Mouse (Mus musculus) small intestine, adult 2 months (tissue): ENCODE measurements around the gene Cpne5.

ENCODE experiments used
- CTCF ChIP-seq: fragments of 200-500 bp; IDR thresholded peaks from 2 replicates; pipeline ENCODE4 v1.5.1; 2012; ENCODE audit warnings: low read depth, mild to moderate bottlenecking, control low read depth, inconsistent platforms, low read length, moderate library complexity, mixed read lengths; ENCODE audit not compliant: insufficient replicate concordance, insufficient read length; ENCODE audit errors: extremely low read depth
- POLR2A ChIP-seq: fragments of 200-500 bp; IDR thresholded peaks from 2 replicates; pipeline ENCODE4 v1.6.1; 2012; ENCODE audit warnings: low read depth, mild to moderate bottlenecking, control low read depth, inconsistent platforms, low read length, moderate library complexity

DNA sequence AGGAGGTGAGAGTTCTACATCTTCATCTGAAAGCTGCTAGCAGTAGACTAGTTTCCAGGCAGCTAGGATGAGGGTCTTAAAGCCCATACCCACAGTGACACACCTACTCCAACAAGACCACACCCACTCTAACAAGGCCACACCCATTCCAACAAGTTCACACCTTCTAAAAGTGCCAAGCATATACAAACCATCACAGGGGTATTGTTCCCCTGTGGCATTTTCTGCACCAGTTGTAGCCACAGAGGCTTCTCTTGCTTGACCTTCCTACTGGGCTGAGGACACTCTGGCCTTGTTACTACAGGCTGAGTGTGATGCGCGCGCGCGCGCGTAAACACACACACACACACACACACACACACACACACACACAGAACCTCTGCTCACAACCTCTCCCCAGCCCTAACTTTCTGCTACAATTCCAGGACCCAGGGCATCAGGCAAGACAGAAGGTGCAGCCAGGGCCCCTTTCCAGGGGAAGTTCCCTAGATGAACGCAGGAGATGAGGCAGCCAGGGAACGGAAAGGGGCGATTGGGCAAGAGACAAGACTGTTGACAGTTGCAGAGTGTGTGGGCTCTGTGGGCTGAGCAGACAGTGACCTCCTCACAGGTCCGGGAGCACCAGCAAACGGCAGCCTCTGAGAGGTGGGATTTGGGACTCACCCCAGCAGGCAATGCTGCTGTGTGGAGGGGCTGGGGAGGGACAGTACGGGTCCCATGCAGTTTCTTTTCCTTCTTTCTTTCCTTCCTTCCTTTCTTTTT is 124.2 kb downstream of the Cpne5 start, which contains the start of gene Rab44:
- TF ChIP-seq CTCF (no peak), POLR2A (no peak)
